Mouse (Mus musculus): Measurements from ENCODE around the gene Olfr1052.
"Not testable (repeated sequence)": the region's sequence is repeated elsewhere in the genome, so short reads cannot be mapped to it uniquely, and the experiment has no call there.

The Olfr1052 gene

DNA sequence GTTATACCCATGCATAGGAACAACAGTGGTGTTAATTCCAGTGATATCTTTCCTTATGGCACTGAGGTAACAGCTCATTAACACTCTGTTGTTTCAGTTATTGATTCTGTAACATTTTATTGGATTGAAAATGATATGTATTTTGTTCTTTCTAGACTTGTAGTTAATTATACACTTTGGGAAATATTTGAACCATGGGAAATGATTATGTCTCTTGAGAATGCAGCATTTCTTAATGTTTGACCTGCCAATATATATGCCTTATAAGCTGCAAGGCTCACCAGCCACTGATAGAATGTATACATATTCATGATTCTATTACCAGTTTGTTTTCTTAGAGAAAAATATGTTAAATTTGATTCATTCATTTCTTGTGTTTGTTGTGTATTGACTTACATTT, at the start of gene Olfr1052:
TSS of gene Olfr1052 (plus strand) at position 301 of the 400 bp plus-strand sequence.
- no peak for DNase-seq (ENCODE audit: low spot score)

DNA sequence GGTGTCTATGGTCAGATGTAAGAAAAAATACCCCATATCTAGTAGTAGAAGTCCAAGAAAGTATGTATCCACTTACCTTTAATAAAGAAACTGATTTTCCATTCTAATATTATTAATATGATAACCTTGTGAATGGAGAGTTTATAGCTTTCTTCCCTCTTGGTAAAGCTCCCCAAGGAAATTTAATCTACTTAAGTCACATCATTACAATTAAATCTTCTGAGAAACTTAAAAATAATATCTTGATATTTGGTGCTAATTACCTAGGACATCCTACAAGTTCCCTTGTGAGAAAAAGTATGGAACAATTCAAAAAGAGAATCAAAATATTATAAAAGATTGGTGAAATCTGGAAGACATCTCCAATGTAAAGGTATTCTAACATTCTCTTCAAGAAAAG, 34.0 kb upstream of the Olfr1052 start, which contains the start of gene Olfr1049:
TSS of gene Olfr1049 (minus strand) at position 101 of the 400 bp plus-strand sequence.
- not testable (repeated sequence) for DNase-seq (ENCODE audit: low spot score)

DNA sequence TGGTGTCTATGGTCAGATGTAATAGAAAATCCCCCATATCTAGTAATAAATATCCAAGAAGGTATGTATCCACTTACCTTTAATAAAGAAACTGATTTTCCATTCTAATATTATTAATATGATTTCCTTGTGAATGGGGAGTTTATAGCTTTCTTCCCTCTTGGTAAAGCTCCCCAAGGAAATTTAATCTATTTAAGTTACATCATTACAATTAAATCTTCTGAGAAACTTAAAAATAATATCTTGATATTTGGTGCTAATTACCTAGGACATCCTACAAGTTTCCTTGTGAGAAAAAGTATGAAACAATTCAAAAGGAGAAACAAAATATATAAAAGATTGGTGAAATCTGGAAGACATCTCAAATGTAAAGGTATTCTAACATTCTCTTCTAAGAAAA, 13.3 kb upstream of the Olfr1052 start, which contains the start of gene Olfr1051:
TSS of gene Olfr1051 (minus strand) at position 101 of the 400 bp plus-strand sequence.
- DNase-seq (ENCODE audit: low spot score), result not testable (repeated sequence)

DNA sequence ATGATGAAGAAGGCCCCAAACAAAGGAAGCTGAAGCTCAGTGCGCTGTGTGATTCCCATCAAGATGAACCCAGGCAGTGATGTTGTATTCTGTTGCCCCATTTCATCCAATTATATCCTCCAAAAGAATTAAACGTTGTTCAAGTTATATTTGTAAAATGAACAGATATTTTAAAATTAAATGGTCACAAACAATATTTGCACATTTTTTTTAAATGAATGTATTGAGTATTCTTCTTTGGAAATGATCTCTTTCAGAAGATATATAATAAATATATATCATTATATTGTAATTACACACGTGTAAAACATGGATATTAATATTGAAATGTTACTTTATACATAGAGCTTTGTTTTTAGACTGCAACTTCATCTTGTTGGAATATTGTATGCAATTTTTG, 22.9 kb downstream of the Olfr1052 start, which contains the start of gene Olfr1053:
TSS of gene Olfr1053 (minus strand) at position 101 of the 400 bp plus-strand sequence.
- DNase-seq (ENCODE audit: low spot score), result no peak

GRCm38 (mm10) chr2:86335333-86335732, 43.1 kb downstream of the Olfr1052 start, which contains the start of gene Olfr1054:
Olfr1054 (minus strand) TSS chr2:86335433.
- DNase-seq (ENCODE audit: low spot score), result no peak

Measured in ovary, adult 18-20 months (tissue).